Mouse (Mus musculus) left cerebral cortex, adult 11 months (tissue): ENCODE measurements around the gene Lrrc4.

ENCODE experiments used
- DNase-seq: peaks from one replicate; pipeline ENCODE4 v3.0.0; 2022; ENCODE audit warnings: low spot score

The Lrrc4 gene

GRCm38 (mm10) chr6:28614856-28615255 lies 216.7 kb downstream of the Lrrc4 start:
- DNase-seq: no peak

- DNase-seq: no peak
Observed at GRCm38 (mm10) chr6:28613441-28613840, 218.1 kb downstream of the Lrrc4 start.
